Mouse (Mus musculus) bone marrow macrophage, adult 2 months (primary cell): ENCODE data around the gene Mad2l1bp. TPM values are rescaled to one million over a fixed set of nuclear protein-coding genes. Genes with fewer than 3 reads are reported as not detected.

Experiments
- H3K27ac ChIP-seq: 2 replicates; pipeline ENCODE4 v1.5.1; 2012; ENCODE audit warnings: low read depth, low read length; ENCODE audit not compliant: insufficient read depth
- H3K4me1 ChIP-seq: 2 replicates; pipeline ENCODE4 v1.6.1; 2012; ENCODE audit warnings: low read length; ENCODE audit not compliant: control insufficient read depth, insufficient read depth
- H3K4me3 ChIP-seq: 2 replicates; pipeline ENCODE4 v1.5.1; 2012; ENCODE audit warnings: mild to moderate bottlenecking, low read length, moderate library complexity; ENCODE audit not compliant: insufficient read depth
- CTCF ChIP-seq: IDR thresholded peaks from 2 replicates; pipeline ENCODE4 v1.5.1; 2012; ENCODE audit warnings: low read depth, mild to moderate bottlenecking, low read length, moderate library complexity
- POLR2A ChIP-seq: IDR thresholded peaks from 2 replicates; pipeline ENCODE4 v1.6.1; 2012; ENCODE audit warnings: mild to moderate bottlenecking, low read depth, low read length, borderline replicate concordance
- polyA plus RNA-seq: library from polyadenylated mRNA; stranded (reverse); fragments of >200 nt; gene quantifications from 2 replicates; pipeline ENCODE4 v1.2.4, GENCODE M21; 2012; ENCODE audit not compliant: missing spikeins, insufficient read depth, insufficient read length

Mad2l1bp gene
- polyA plus RNA-seq, 1 experiment: 25.8 TPM

DNA sequence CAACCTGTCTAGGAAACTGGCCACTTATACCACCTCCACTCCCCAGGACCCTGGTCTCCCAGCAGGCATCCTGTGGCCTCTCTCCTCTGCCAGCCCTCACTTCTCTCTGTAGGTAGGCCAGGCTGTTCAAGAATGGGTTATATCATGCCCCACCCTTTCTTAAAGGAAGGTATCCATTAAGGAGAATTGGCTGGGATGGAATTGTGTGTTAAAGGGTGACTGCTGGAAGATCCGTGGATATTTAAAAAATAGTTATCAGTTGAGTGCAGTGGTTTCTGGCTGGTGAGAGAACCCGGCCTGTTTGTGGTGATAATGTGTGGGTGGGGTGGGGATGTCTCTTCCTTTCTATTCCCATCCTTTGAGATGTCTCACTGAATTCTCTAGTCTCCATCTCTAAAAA is 5.9 kb upstream of the Mad2l1bp start:
- Histone ChIP-seq H3K4me3 (no peak overlapping the region), H3K27ac (no peak overlapping the region), H3K4me1 (peaks cover 22% of the 10 kb centered on the region)
- TF ChIP-seq POLR2A: no peak
- no peak for TF ChIP-seq CTCF

DNA sequence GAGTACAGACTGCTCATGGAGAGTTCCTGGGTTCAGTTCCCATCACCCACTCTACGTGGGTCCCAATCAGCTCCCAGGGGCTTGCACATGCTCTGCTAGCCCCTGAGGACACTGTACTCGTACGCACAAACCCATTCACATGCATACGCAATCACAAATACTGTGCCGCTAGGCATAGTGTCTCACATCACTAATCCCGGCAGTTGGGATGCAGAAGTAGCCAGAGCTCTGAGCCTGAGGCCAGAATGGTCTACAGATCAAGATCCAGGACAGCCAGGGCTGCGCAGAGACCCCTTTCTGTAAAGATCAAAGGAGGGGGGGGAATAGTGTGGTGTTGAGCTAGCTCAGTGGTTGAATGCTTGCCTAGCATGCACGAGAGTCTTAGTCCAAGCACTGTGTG is 3.8 kb upstream of the Mad2l1bp start:
- Histone ChIP-seq H3K4me1 (peaks cover 16% of the 10 kb centered on the region), H3K4me3 (no peak overlapping the region), H3K27ac (no peak overlapping the region)
- TF ChIP-seq CTCF (no peak), POLR2A (no peak)

- H3K27ac ChIP-seq: no peak overlapping the region
- H3K4me1 ChIP-seq: peaks cover 12% of the 10 kb centered on the region
- no peak overlapping the region for H3K4me3 ChIP-seq
- no peak for TF ChIP-seq CTCF
- TF ChIP-seq POLR2A: no peak
These were observed 3.3 kb upstream of the Mad2l1bp start for GRCm38 (mm10) chr17:46156680-46157079.

DNA sequence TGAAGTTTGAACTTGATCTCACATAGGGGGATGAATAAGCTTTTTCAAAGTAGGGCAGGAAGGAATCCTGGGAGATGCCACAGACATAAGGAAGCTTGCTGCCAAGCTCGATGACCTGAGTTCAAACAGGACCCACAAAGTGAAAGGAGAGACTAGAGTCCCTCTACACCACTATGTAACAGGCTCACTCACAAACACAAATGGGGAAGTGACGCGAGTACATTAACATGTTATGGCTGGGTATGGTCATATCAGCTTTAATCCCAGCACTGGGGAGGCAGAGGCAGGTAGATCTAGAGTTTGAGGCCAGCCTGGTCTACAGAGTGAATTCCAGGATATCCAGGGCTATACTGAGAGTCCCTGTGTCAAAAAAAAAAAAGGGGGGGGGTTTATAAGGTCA is 983 bp upstream of the Mad2l1bp start:
- TF ChIP-seq CTCF (no peak), POLR2A (no peak)
- Histone ChIP-seq H3K4me1 (peaks cover 10% of the 10 kb centered on the region; the same call in 1 of the 2 replicates), H3K27ac (no peak overlapping the region), H3K4me3 (no peak overlapping the region)

DNA sequence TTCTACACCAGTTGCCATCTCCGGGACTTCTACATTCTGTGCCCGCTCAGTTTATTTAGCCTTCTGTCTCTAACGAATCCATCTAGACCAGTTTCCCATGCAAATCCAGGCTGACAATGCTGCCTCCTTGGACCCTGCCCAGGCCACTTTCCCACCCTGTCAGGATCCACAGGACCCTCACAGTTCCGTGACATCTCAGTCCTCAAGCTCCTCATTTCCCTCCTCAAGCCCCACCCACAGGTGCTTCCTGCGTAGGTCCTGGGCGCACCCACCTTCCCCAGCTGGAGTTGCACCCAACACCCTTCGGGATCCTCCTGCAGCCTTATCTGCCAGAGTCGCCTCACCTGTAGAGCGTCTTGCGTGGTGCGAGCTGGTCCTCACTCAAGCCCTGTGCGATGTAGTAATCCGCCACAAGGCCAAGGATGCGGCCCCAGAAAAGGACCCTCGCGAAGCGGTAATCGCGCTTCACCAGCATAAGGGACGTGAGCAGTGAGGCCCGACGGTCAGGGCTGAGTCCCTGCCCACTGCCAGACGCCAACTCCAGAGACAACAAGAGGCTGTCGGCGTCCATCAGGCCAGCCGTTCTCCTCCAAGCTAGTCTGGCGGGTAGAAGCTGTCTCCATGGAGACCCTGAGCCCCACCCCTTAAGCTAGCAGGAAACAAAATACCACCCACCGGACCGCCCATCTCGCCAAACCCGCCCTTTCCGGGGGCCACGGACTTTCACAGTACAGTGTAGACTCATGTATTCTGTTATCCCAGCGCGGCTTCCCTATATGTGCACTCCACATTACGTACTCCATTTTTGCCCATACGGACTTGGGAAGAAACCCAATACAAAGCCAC is 9.6 kb downstream of the Mad2l1bp start, which contains the start of gene Rsph9:
Gene Rsph9, minus strand, starts transcription at position 639 of the 846 bp plus-strand sequence.
- peak within 1 kb of the TSS; percentile 5; the same call in 1 of the 2 replicates for H3K27ac ChIP-seq

GRCm38 (mm10) chr17:46139872-46140271 is 13.5 kb downstream of the Mad2l1bp start:
- Histone ChIP-seq H3K27ac (peak overlapping the region; percentile 52), H3K4me1 (peaks cover 14% of the 10 kb centered on the region)
- TF ChIP-seq POLR2A: no peak
- TF ChIP-seq CTCF: no peak

More for the DNA sequence above, 9.6 kb downstream of the Mad2l1bp start, which contains the start of gene Rsph9:
- TF ChIP-seq POLR2A (no peak), CTCF (no peak)
- peaks cover 15% of the 10 kb centered on the region for H3K4me1 ChIP-seq
- peak within 1 kb of the TSS; percentile 43 for H3K4me3 ChIP-seq

DNA sequence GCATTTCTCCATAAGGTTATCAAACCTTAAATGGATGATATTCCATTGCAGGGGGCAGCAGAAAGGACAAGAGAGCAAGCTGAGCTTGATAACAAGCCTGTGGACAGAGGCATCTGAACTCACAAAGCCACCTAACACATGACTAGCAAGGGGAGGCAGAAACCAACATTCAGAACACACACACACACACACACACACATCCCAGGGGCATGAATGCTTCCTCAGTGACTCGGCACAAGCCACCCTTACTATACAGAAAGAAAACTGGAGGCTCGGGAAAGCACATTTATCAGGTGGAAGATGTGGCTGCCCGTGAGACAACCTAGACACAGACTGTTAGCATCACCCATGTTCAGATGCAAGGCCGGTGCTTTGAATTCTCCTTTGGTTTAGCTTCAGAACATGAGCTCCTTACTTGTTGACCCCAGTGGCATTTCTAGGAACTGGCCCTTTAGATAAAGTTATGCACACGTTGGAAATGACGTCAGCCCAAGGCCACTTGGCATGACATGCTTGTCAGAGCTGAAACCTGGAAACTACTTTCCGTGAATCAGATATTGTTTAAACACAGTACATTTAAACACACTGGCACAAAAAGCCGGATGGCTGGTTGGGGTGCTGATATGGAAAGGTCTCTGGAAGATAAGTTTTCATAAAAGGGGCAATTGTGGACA is 14.7 kb downstream of the Mad2l1bp start:
- H3K4me3 ChIP-seq: no peak overlapping the region
- peaks cover 8% of the 10 kb centered on the region for H3K4me1 ChIP-seq

More at GRCm38 (mm10) chr17:46139872-46140271, 13.5 kb downstream of the Mad2l1bp start:
- H3K4me3 ChIP-seq: no peak overlapping the region

GRCm38 (mm10) chr17:46132862-46133261 is 20.5 kb downstream of the Mad2l1bp start:
- no peak overlapping the region for H3K4me3 ChIP-seq
- TF ChIP-seq POLR2A (no peak), CTCF (no peak)
- H3K27ac ChIP-seq: no peak overlapping the region
- no peaks in the 10 kb centered on the region for H3K4me1 ChIP-seq

More for the DNA sequence above, 14.7 kb downstream of the Mad2l1bp start:
- TF ChIP-seq CTCF (no peak), POLR2A (no peak)
- no peak overlapping the region for H3K27ac ChIP-seq

- Histone ChIP-seq H3K27ac (no peak overlapping the region), H3K4me1 (no peaks in the 10 kb centered on the region), H3K4me3 (no peak overlapping the region)
- TF ChIP-seq POLR2A (no peak), CTCF (peak; percentile 75)
These were observed 21.2 kb downstream of the Mad2l1bp start for GRCm38 (mm10) chr17:46132058-46132718.
